Mouse (Mus musculus) leukemia stem cell, adult 10-12 weeks (primary cell): ENCODE data around the gene Gm2897. TPM values are rescaled to one million over a fixed set of nuclear protein-coding genes. Genes with fewer than 3 reads are reported as not detected.

Experiments used
- polyA plus RNA-seq: library from polyadenylated mRNA; stranded (reverse); fragments of >175 nt; gene quantifications from 2 replicates; pipeline ENCODE4 v1.2.3, GENCODE M21; 2012; ENCODE audit warnings: low replicate concordance

The Gm2897 gene
- polyA plus RNA-seq = not detected in 2 replicates

DNA sequence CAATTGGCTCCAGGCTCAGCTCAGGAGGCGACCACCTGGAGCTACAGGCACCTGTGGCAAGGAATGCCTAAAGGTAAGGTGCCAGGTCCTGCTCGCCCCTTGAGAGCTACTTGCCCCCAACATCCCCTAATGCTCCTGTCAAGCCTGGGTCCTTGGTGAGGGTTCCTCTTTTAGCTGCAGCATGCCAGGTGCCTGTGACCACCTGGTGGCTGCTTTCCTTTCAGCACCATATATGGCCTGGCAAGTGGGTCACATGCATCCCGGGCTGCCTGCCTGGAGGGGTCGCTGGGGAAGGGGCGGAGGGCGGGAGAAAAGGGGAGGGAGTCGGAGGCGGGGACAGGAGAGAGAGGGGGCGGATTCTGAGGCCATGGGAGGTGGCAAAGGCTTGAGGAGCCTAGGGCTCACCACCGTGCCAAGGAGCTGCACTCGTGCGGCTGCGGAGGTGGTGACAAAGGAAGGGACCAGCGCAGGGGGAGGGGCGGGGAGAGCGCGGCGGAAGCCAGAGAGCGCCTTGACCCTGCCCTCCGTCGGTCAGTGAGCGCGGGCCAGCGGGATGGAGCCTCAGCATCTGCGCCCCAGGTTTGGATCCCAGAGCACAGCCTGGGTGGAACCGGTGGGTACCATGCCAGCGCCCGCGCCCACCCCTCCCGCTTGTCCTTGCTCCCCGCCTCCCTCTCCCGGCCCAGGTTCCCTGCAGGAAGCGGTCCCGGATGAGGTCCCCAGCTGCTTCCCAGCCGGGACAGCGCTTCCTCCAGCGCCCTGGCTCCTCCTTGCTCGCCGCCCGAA is at the start of gene Gm2897:
Gm2897 (plus strand) TSS at position 559 of the 786 bp plus-strand sequence.

DNA sequence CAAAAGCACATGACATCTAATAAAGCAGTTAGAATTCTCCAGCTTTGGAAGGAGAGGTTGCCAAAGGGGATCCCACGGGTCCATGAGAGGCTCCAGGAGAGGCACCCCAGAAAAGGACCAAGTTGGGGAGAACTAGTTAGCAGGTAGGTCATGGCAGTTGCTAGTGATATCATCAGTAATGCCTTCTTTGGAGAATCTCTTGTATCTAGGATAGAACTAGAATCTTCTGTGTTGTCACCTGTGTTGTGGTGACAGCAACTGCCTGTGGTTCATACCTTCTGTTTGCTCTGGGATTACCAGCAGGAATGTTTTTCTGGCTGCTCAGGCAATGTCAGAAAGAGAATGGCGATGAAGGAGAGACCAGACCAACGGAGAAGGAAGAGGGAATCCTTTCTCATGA is 19.4 kb upstream of the Gm2897 start, which contains the start of gene Gm2888:
Gm2888 (plus strand) TSS at position 301 of the 400 bp plus-strand sequence.

Other genes with a start within 250 kb of the Gm2897 start
- gene Gm2888, start 19.3 kb upstream of the Gm2897 start, polyA plus RNA-seq = not detected in 2 replicates
- gene Gm10340, start 84.7 kb downstream of the Gm2897 start, polyA plus RNA-seq = not detected in 2 replicates
- not detected in 2 replicates for gene Gm5795, start 139.0 kb downstream of the Gm2897 start, polyA plus RNA-seq
- not detected in 2 replicates for gene D830030K20Rik, start 159.2 kb downstream of the Gm2897 start, polyA plus RNA-seq